Mouse (Mus musculus) regulatory T cell (primary cell): ENCODE data around the gene Pde4dip.

Source experiments
- in situ Hi-C: fragments of 300-600 bp; cut with MboI, MseI; formaldehyde crosslinking; loops from one replicate; pipeline ENCODE4 v1.15.1; 2025; ENCODE audit warnings: high pct_unique_total_duplicates

Pde4dip gene

DNA sequence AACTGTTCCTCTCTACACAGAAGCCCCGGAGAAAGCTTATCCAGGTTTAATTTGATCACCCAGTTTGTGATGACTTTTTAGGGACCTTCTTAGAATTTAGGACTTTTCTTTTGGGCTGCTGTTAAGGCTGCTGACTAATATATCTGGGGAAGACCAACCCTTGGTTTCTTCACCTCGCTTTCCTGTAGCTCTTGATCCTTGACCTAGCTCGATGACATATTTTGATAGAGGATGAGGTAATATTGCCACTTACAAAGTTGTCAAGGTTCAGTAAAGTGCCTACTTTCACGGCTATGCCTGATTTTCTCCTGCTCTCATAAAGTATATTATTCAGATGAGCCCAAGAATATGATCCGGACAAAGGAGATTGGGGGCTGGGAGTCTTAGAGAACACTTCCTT, 13.1 kb upstream of the Pde4dip start:
- in situ Hi-C loops = no loop called here

DNA sequence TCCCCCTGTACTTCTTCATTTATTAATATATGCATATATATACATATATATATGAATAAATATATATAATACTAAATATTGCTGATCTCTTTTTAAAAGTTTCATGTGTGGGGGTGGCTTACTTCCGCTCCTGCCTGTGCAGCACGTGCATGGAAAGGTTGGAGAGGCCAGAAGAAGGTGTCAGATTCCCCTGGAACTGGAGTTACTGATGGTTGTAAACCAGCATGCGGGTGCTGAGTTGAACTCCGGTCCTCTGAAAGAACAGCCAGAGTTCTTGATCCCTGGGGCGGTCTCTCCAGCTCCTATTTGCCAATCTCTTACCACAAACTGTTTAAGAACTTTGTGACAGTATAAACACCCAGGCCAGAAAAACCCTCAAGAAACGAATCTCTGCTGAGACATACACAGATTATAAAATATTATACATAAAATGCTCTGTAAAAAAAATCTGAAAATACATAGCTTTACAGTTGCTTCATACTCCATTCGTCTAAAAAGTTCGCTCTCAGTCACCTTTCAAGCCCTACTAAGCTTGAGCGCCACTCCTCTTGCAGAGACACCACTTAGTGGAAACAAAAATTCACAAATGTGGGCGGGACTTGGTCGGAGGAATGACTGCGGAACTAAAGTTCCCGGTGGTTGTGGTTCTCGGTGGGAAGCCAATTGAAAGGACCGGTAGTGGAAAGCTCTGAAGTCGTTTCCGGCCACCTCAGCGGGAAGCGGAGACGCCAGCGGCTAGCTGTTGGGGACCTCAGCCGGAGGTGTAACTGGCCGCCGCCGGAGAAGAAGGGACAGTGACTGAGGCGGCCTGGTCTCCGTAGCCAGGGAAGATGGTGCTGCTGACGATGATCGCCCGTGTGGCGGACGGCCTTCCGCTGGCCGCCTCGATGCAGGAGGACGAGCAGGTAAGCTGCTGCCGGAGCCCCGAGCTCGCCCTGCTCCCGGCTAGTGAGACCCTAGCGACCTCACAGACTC, 12.3 kb upstream of the Pde4dip start, which contains the start of gene Sec22b:
Gene Sec22b, plus strand, starts transcription at position 675 of the 975 bp plus-strand sequence.
- in situ Hi-C loops = no loop called here

DNA sequence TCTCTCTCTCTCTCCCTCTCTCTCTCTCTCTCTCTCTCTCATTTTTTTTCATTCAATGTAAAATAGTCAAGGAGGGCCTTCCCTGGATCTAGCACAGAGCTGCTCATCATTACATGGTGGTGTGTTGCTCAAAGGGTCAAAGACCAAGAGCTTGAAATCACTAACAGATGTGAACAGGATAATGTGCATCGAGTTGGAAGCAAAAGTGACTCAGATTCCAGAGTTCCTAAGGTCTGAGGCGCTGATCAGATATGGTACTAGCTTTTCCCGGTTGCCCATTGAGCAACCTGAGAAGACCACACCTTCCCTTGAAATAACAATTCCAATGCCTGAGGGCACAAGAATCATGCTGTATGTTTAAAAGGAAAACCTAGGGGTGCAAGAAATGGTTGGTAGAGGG, 9.9 kb upstream of the Pde4dip start:
- in situ Hi-C loops = no loop called here

DNA sequence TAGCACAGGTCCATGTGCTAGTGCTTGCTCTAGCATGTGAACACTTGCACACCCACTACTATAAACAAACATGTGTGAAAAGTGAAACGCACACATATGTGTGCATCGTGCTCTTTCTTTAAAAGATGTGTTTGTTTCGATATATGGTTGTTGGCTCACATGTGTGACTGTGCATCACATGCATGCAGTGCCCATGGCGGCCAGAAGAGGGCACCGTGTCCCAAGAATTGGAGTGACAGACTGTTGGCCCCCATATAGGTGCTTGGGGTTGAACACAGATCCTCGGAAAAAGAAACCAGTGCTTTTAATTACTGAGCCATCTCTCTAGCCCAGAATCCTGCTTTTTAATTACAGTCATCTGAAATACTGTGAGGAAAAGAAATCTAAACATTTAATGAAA, 6.2 kb upstream of the Pde4dip start:
- in situ Hi-C loops = no loop called here

DNA sequence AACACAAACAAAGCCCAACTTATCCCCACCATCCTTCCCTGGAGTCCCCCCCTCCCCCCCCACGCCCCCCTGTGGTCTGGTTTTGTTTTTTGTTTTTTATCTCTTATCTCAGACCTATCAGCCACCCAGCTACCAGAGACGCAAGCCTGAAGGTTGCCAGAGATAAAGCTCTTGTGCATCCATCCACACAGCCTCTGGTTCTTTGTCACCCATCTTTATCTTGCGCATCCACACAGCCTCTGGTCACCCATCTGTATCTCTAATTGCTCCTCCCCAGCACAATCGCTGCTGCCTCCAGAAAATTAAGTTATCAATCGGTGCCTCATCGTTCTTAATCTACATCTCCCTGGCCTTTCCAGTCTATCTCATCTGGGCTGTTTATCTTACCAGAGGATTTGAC, 1.7 kb upstream of the Pde4dip start:
- in situ Hi-C loops = no loop called here

DNA sequence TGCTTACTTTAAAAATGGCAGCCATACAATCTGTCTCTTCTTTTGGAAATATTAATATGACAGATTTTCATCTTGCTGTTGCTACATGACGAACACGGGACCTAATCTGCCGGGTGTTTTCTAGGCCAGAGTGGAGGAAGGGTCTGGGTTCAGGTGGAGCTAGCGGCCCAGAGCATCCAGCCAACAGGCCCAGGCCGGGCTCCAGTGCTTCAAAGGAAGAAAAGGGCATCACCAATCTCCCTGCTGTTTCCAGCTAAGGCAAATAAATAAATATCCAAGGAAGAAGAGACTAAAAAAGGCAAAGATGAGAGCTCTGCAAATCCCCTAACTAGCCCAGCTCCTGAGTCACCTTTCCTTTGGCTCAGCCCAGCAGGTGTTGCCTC, 731 bp downstream of the Pde4dip start:
- in situ Hi-C loops = no loop called here

DNA sequence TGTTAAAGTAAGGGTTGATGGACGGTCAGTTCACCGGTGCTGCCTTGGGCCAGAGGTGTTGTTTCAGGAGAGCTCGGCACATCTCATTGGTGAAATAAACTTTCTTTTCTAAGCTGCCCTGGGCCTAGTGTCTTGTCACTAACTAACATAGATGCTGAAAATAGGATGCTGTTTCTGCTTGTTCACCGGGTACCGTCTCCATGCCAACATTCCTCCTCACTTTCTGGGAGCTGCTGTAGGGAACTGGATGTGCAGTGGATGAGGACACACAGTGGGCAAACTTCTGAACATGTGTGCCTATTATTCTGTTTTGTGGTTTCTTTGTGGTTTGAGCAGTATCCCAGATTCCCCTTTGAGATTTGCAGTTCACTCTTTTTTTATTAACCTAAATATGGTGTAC, 6.9 kb downstream of the Pde4dip start:
- in situ Hi-C loops = loop anchor here (5.0 kb wide), 1 partner anchor 199 kb away; no protein-coding TSS in a partner anchor

DNA sequence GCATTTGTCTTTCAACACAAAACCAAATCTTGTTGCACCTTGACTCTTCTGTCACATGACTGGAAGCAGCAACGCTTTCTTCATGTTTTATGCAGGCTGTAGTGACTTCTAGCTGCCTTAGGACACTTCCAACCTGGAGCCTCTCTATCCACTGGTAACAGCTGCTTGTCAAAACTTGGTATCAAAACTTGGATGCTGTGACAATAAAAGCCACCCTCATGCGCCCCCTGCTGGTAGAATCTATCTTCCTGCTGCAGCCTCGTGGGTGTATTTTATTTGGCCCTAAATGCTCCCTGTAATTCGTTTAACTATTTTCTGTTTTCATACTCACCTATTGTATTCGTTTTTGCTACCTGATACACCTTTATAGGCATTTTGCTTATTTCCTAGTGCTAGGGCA, 9.3 kb downstream of the Pde4dip start:
- in situ Hi-C loops = no loop called here

DNA sequence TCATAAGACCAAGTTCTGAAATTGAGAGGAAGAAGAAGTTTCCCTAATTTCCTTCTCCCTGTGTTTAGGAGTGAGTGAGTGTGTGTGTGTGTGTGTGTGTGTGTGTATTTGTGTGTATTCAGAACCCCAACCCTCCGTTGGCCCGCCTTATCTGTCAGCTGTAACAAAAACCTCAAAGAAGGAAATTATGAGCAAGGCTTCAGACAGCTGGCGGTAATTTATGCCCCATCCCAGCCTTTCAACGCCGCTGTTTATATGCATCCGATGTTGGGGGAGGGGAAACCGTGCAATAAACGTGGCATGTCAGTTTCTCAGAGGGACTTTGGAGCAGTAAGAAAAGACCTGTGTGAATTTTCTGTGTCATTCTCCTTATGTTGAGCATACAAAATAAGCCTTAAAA, 12.2 kb downstream of the Pde4dip start:
- in situ Hi-C loops = no loop called here

DNA sequence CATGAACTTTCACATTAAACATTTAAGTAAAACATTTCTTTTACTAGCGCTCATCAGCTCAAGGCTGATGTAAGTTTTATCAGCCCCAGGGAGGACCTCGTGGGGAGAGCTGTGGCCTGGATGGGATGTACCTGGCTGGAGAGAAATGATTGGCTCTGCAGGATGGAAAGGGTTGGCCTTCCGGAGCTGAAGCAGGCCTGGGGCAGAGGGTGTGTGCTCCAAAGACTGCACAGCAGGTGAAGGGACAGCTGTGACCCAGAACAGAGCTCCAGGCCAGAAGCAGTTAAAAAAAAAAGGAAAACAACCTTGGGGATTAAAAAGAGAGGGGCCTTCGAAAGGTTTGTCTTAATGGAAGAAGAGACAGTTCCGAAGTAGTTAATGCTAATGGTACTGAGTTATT, 13.7 kb downstream of the Pde4dip start:
- in situ Hi-C loops = no loop called here

DNA sequence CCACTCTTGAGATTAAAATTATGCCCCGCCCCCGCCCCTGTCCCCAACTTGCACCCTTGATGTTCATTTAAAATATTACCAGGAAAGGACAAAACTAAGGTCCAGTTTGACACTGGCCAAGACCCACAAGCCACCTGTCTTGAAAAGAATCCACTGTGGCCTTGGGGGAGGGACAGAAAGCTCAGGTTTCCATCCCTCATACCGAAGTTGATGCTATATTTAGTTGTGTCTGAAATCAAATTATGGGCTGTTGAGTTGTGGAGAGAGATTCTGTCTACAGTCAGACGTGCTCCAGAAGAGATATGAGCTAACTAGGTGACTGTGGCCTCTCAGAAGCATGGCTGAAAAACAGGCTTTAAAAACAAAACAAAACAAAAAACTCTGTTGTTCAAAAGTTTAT, 18.8 kb downstream of the Pde4dip start:
- in situ Hi-C loops = no loop called here

DNA sequence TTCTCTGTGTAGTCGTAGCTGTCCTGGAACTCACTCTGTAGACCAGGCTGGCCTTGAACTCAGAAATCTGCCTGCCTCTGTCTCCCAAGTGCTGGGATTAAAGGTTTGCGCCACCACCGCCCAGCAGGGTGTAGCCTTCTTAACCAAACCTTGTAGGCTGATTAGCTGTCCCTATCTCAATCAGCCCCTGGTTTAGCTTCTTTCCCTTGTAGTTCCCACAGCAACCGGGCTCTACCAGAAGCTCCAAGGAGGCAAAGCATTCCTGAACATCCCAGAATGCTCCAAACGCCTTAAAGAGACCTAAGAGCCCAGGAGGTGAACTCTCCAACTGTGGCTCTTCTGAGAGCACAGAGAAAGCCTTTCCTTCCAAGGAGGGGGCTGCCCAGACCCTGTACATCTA, 19.8 kb downstream of the Pde4dip start:
- in situ Hi-C loops = no loop called here

DNA sequence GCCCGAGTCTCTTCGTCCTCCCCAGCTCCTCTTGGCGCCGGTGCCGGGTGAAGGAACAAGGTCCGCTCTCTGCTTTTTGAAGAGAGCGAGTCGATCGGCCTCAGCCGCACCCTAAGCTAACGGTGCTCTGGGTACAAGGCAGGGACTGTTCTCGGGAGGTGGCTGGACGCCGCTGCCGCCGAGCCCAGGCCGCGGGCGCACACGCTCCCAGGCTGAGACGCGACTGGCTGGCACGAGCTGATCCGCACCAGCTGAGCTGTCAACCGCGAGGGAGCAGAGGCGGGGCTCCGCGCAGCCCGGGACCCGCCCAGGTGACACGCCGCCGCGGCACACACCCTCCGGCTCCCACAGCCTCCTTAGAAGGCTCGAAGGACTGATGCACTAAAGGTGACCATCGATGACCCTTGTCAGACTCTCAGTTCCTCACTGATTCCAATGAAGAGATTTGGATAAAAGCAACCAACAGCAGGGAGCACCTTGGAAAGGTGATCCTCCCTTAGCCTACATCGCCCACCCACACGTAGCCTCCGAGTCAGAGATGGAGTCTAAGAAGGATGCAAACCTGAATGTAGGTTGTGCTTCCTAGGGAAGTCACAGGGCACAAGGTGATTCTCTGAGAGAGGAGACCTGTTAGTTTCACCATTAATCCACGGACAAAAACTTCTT, 20.4 kb downstream of the Pde4dip start:
- in situ Hi-C loops = no loop called here

DNA sequence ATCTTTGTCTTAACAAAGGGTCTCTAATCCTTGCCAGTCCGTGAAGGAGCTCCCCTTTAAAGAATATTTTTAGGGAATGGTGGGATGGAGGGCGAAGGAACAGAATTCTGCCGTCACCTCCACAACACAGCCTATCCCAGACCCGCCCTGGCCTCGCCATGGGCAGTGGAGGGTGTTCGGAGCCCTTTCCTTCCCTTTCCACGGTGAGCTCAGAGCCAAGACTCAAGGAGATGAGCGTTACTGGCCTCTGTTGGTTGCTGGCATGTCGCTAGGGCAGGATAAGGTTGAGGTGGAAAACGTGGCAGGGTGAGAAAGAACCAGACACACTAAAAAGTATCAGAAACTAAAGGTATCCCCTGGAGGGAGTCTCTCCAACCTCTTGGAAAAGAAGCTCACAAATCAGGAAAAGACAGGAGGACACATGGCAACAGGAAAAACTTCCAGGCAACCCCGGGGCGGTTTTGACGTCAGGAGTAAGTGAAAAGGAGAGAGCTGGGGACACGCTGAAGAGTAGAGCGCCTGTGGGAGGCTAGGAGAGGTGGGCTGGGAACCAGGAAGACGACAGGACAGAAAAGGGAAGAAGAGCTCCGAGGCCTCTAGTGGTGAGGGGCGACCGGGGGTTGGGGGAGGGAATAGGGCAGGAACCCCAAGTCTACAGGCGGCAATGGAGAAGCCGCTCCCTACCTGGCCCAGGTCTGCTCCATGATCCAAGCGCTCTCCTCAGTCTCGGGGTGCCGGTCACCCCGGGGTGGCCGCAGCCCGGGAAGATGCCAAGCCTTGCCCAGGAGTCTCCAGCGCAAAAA, 21.1 kb downstream of the Pde4dip start:
- in situ Hi-C loops = no loop called here

DNA sequence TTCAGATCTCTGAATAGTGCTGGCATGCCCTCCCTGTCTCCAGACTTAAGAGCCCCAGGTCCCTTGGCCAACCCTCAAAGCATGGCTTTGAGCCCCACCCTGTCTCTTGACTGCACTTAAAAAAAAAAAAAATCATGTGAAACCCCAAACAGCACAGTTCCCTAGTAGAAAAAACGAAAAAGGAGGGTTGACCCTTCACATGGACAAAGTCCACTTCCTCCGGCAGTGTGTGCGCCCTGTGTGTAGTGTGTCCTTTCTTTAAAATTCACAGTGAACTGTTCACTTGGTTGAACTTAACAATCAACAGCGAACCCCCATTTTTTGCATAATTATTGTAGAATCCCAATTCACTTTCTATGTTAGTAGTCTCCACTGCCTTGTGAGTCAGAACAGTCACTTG, 21.8 kb downstream of the Pde4dip start:
- in situ Hi-C loops = no loop called here

DNA sequence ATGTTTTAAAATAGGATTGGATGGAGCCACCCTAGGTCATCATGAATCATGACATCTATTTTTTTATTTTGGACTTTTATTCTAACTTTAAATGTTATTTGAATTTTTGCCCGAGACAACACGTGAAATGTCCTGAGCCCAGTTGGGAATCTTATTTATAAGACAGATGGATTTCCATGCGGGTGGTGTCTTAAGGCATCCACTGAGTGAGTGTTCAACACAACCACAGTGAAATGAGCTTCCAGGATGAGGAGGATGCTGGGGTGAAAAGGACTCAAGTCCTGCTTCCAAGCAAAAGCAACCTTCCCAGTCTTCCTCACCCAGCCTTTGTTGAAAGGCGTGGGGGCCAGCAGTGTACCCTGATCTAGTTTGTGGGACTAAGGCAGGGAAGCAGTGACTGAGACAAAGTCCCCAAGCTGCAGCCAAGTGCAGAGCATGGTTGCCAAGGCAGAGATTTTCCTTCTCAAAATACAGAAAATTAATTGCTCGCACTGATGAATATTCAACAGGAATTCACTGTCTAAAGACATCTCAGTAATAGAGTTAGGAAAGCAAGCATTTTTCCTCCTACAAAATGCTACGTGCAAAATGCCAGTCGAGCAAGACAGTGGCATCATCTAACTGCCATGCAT, 27.6 kb downstream of the Pde4dip start:
- in situ Hi-C loops = loop anchor here (5.0 kb wide), 1 partner anchor 79 kb away; no protein-coding TSS in a partner anchor

DNA sequence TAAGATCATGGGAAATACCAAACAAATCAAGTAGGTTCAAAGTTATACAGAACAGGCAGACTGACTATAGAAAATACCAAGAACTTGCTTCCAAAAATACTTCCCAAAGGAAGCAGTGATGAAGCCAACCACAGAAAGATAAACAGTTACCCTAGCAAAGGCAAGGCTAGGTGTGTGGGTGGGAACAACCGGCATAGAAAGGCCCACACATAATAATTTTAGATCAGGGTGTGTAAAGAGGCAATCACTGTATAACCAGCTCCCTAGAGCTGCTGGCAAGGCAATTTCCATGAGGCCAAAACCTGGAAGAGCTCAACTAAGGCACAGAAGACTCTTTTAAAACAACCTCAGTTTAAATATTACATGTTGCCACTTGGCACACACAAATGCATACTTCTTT, 29.1 kb downstream of the Pde4dip start:
- in situ Hi-C loops = no loop called here

DNA sequence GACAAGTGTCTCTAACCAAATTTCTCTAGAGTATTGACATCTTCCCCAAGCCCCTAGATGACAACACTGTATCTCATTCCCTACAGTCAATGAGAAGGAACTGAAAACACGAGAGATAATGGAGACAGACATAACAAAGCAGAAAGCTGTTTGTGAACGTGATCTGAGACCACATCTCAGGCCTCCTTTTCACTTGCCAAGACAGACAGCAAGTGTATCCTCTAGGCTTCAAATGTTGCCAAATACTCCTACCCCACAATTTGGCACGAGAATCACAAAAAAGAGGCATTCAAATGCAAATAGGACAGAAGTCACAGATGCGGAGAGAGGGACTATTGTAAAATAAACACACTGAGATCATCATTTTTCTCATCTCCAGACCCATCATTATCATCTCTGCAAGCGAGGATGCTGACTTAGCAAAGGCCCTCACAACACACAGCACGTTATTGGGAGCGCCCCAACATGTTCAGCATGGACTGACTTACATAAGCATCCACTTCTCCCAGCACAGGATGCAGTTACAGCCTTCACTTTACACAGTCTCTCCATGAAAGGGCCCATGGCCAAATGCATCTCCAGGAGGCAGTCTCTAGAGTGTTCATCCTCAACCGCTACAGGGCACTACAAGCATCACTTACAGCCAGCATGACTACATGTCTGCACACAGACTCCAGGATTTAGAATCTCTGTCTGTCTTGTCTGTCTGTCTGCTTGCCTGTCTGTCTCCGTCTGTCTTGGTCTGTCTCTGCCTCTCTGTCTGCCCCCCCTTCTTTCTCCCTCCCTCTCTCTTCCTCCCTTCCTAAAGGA, 33.7 kb downstream of the Pde4dip start:
- in situ Hi-C loops = no loop called here

DNA sequence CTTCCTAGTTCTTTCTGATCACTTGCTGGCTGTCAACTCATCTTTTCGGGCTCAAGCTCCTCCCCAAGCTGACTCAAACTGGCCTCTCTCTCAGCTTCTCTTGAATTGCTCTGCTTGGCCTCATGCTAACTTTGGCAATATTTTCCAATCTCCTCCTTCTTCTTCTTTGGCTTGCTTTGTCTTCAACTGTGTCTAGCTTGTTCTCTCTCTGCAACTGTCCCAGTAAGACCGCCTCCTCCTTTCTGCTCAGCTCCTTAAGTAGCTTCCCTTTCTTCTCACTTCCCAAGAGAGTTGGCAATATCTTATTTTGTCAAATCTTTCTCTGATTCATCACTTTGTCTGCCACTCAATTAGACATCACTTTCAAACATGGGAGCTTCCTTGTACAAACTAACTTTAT, 36.7 kb downstream of the Pde4dip start:
- in situ Hi-C loops = no loop called here

DNA sequence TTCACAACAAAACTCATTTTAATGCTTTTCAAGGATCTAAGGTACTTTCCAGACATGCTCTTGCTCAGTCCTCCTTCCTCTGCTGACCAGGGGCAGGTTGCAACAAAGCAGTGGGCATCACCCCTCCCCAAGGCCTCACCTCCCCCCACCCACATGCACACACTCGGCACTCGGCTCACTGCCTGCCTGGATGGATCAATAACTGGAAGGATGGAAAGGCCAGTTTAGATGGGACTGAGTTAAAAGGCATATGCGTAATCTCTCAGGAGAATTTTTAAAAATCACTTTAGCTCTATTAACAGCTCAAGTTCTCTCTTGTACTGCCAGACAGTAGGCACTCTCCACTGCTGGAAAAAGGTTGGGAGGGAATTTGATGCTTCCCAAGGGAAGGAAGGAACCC, 40.9 kb downstream of the Pde4dip start:
- in situ Hi-C loops = no loop called here

DNA sequence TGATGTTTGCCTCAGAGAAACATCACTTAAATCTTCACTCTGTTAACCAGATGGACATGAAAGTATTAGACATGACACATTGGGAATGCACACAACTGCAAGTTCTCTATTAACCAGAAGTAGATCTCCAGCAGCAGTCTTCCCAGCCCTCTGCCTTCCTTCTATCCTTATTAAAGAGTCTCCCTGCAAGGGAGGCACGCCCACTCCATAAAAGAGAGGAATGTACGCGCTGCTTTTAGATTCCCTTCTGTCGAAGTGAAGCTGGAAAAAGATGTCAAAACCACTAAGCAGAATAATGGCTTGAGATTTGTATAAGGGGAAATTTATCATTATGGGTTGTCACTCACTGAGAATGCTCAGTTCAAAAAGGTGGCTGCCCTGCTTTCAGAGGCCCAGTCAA, 42.1 kb downstream of the Pde4dip start:
- in situ Hi-C loops = no loop called here
